Mouse (Mus musculus) G1E (cell line): ENCODE results near the gene Iqgap3. TPM values are rescaled to one million over a fixed set of nuclear protein-coding genes. Genes with fewer than 3 reads are reported as not detected.

Source experiments
- ATAC-seq: 2 replicates; pipeline ENCODE4 v1.8.0; 2016; ENCODE audit warnings: mild to moderate bottlenecking; ENCODE audit not compliant: insufficient number of reproducible peaks, poor library complexity, low FRiP score, severe bottlenecking; ENCODE audit errors: extremely low read depth
- DNase-seq: peaks from one replicate; pipeline ENCODE4 v3.0.0; 2012; ENCODE audit warnings: low spot score
- H3K27me3 ChIP-seq: 2 replicates; pipeline ENCODE4 v1.6.1; 2012; ENCODE audit warnings: mild to moderate bottlenecking, low read length, inconsistent platforms; ENCODE audit not compliant: insufficient read depth
- H3K36me3 ChIP-seq: replicated peaks from 2 replicates; pipeline ENCODE3; 2012; ENCODE audit warnings: mild to moderate bottlenecking, inconsistent platforms
- H3K4me1 ChIP-seq: 2 replicates; pipeline ENCODE4 v1.6.1; 2012; ENCODE audit warnings: low read depth, low read length, inconsistent platforms, mixed read lengths; ENCODE audit not compliant: insufficient read depth
- H3K4me3 ChIP-seq: 2 replicates; pipeline ENCODE4 v1.5.1; 2012; ENCODE audit warnings: low read depth, mild to moderate bottlenecking, inconsistent platforms, low read length, moderate library complexity, mixed read lengths
- H3K9me3 ChIP-seq: replicated peaks from 2 replicates; pipeline ENCODE4 v1.6.1; 2012; ENCODE audit warnings: inconsistent platforms
- CTCF ChIP-seq: IDR thresholded peaks from 2 replicates; pipeline ENCODE4 v1.5.1; 2012; ENCODE audit warnings: low read depth, low read length, inconsistent platforms, mixed read lengths
- GATA1 ChIP-seq: IDR thresholded peaks from 2 replicates; pipeline ENCODE4 v1.6.1; 2012; ENCODE audit warnings: borderline replicate concordance, low read length, inconsistent platforms, mixed read lengths
- GATA2 ChIP-seq: IDR thresholded peaks from 2 replicates; pipeline ENCODE4 v1.6.1; 2012; ENCODE audit warnings: low read depth, low read length, inconsistent platforms, borderline replicate concordance
- POLR2AphosphoS5 ChIP-seq: IDR thresholded peaks from 2 replicates; pipeline ENCODE4 v1.6.1; 2012; ENCODE audit warnings: low read depth, low read length, inconsistent platforms; ENCODE audit not compliant: insufficient replicate concordance
- TAL1 ChIP-seq: conservative IDR thresholded peaks from 2 replicates; pipeline ENCODE4 v1.6.1; 2012; ENCODE audit warnings: low read depth, low read length, inconsistent platforms, mixed read lengths
- polyA plus RNA-seq: library from polyadenylated mRNA; stranded (reverse); fragments of >175 nt; gene quantifications from 2 replicates; pipeline ENCODE4 v1.2.3, GENCODE M21; 2012
- total RNA-seq, 2 experiments: library from RNA; stranded (forward) in 1 of 2; stranded (reverse) in 1 of 2; fragments of 200-1000 nt in 1 of 2; fragments of >200 nt in 1 of 2; fragmentation: Nextera tagmentation in 1 of 2; gene quantifications; 2 replicates each; pipeline ENCODE4 v1.2.3; 2014 to 2017

The Iqgap3 gene
- total RNA-seq (2014; fragmentation: Nextera tagmentation) (20.2 and 29.3 TPM in 2 replicates), total RNA-seq (2017) (22.8 and 22.9 TPM in 2 replicates), polyA plus RNA-seq (10.6 and 13.8 TPM in 2 replicates)

GRCm38 (mm10) chr3:88081345-88082223 lies at the start of gene Iqgap3:
Gene Iqgap3, plus strand, starts transcription at chr3:88081971.
- Histone ChIP-seq H3K4me1 (peaks cover 25% of the 10 kb centered on the region), H3K9me3 (no peaks in the 10 kb centered on the region), H3K36me3 (peaks cover 34% of the 10 kb centered on the region), H3K27me3 (peaks cover 18% of the 10 kb centered on the region), H3K4me3 (peak within 1 kb of the TSS; percentile 86)
- TF ChIP-seq TAL1 (no peak), CTCF (no peak), GATA1 (no peak), GATA2 (no peak), POLR2AphosphoS5 (no peak)
- DNase-seq (peak; percentile 95), ATAC-seq (peak; percentile 75)

- Histone ChIP-seq H3K36me3 (no peaks in the 10 kb centered on the region), H3K4me1 (0 out of 2 replicates have a peak, but pooled peaks cover 4% of the 10 kb centered on the region), H3K9me3 (no peaks in the 10 kb centered on the region; the same call in 1 of the 2 replicates), H3K4me3 (no peak overlapping the region), H3K27me3 (peaks cover 15% of the 10 kb centered on the region)
- no peak for DNase-seq
- ATAC-seq = no peak
- no peak for TF ChIP-seq GATA1
- no peak for TF ChIP-seq GATA2
- no peak for TF ChIP-seq TAL1
- no peak for TF ChIP-seq CTCF
- no peak for TF ChIP-seq POLR2AphosphoS5
These were observed 48.3 kb upstream of the Iqgap3 start for GRCm38 (mm10) chr3:88033506-88033905.

GRCm38 (mm10) chr3:88035561-88036293 lies 46.0 kb upstream of the Iqgap3 start:
- no peaks in the 10 kb centered on the region for H3K36me3 ChIP-seq
- H3K4me3 ChIP-seq = no peak overlapping the region
- ATAC-seq (no peak), DNase-seq (no peak)
- H3K9me3 ChIP-seq = no peaks in the 10 kb centered on the region
- peaks cover 27% of the 10 kb centered on the region for H3K27me3 ChIP-seq
- TF ChIP-seq POLR2AphosphoS5 = no peak
- TF ChIP-seq CTCF = no peak
- TF ChIP-seq TAL1 = no peak
- no peak for TF ChIP-seq GATA1
- TF ChIP-seq GATA2 = no peak
- H3K4me1 ChIP-seq = 0 out of 2 replicates have a peak, but pooled peaks cover 4% of the 10 kb centered on the region

- ATAC-seq (peak; percentile 89), DNase-seq (peak; percentile 54)
- Histone ChIP-seq H3K9me3 (no peaks in the 10 kb centered on the region), H3K4me3 (peak within 1 kb of the TSS; percentile 87), H3K4me1 (peaks cover 12% of the 10 kb centered on the region), H3K36me3 (peaks cover 24% of the 10 kb centered on the region), H3K27me3 (peaks cover 18% of the 10 kb centered on the region; the same call in 1 of the 2 replicates)
- TF ChIP-seq GATA1 = no peak
- no peak for TF ChIP-seq CTCF
- no peak for TF ChIP-seq GATA2
- no peak for TF ChIP-seq TAL1
- no peak for TF ChIP-seq POLR2AphosphoS5
These were observed 38.9 kb upstream of the Iqgap3 start, which contains the start of gene Gpatch4 for GRCm38 (mm10) chr3:88042661-88043421. Gene Gpatch4, plus strand, starts transcription at chr3:88043108.

- peaks cover 90% of the 10 kb centered on the region for H3K36me3 ChIP-seq
These were observed 32.2 kb upstream of the Iqgap3 start for GRCm38 (mm10) chr3:88049532-88049931.

More at GRCm38 (mm10) chr3:88049532-88049931, 32.2 kb upstream of the Iqgap3 start:
- Histone ChIP-seq H3K27me3 (no peaks in the 10 kb centered on the region), H3K4me3 (no peak overlapping the region), H3K4me1 (peaks cover 12% of the 10 kb centered on the region), H3K9me3 (no peaks in the 10 kb centered on the region)
- TF ChIP-seq GATA1 (no peak), TAL1 (no peak), GATA2 (no peak), POLR2AphosphoS5 (no peak), CTCF (no peak)
- ATAC-seq (no peak), DNase-seq (no peak)
